Mouse (Mus musculus): Measurements from ENCODE around the gene Pramef8.

DNA sequence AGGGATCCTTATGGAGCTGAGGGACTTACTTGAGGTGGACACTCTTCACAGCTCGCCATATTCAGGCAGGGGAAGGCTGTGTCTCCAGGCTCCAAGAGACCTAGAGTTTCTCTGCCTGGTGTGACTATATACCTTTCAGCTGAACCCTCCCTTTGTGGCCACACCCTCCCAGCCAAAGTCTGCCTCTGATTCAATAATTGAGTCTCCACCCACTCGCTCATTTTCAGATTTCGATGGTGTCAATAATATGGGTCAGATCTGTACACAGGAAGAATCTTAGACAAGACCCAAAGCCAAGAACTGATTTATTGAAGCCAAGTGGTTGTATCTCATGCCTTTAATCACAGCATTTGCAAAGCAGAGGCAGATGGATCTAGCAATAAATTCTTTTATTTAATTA is 38.0 kb downstream of the Pramef8 start, which contains the start of gene Oog4:
- no peak for TF ChIP-seq CTCF (IDR thresholded peaks at IDR 0.05; ENCODE audit: control insufficient read depth, insufficient read depth, insufficient read length)
- no peak for TF ChIP-seq FOSL1 (IDR thresholded peaks at IDR 0.05; ENCODE audit: insufficient read depth, low read length, poor library complexity, severe bottlenecking)
- TF ChIP-seq MYOD1 (IDR thresholded peaks at IDR 0.05; ENCODE audit: control insufficient read depth, insufficient read length, low read depth), result no peak
